Mouse (Mus musculus) hindbrain, embryonic 10.5 days (tissue): ENCODE measurements around the gene Olfr832. TPM values are rescaled to one million over a fixed set of nuclear protein-coding genes. Genes with fewer than 3 reads are reported as not detected.
"Not testable (repeated sequence)": the region's sequence is repeated elsewhere in the genome, so short reads cannot be mapped to it uniquely, and the experiment has no call there.

Experiments
- DNase-seq: peaks from one replicate; pipeline ENCODE4 v3.0.0-alpha.2; 2017; ENCODE audit warnings: low spot score
- H3K27ac ChIP-seq: fragments of 300-500 bp; sonication (generic); 2 replicates; pipeline ENCODE4 v1.5.1; 2016; ENCODE audit warnings: mild to moderate bottlenecking, moderate library complexity
- H3K27me3 ChIP-seq: fragments of 300-500 bp; sonication (generic); 2 replicates; pipeline ENCODE4 v1.6.1; 2016; ENCODE audit warnings: mild to moderate bottlenecking; ENCODE audit not compliant: poor library complexity, insufficient read depth, severe bottlenecking
- H3K36me3 ChIP-seq: fragments of 300-500 bp; sonication (generic); 2 replicates; pipeline ENCODE4 v1.6.1; 2016; ENCODE audit warnings: mild to moderate bottlenecking, moderate library complexity
- H3K4me1 ChIP-seq: fragments of 300-500 bp; sonication (generic); replicated peaks from 2 replicates; pipeline ENCODE4 v1.6.1; 2016; ENCODE audit warnings: mild to moderate bottlenecking
- H3K4me3 ChIP-seq: fragments of 300-500 bp; sonication (generic); 2 replicates; pipeline ENCODE4 v1.5.1; 2016; ENCODE audit warnings: mild to moderate bottlenecking, moderate library complexity
- H3K9me3 ChIP-seq: fragments of 300-500 bp; sonication (generic); 2 replicates; pipeline ENCODE4 v1.6.1; 2016; ENCODE audit warnings: mild to moderate bottlenecking, moderate library complexity
- WGBS: fragments of 180-500 bp; shearing (Covaris S2); methylation state at CpG from one replicate; pipeline ENCODE4 v1.1.7; 2016; 5-methylcytosine and 5-hydroxymethylcytosine counted together
- polyA plus RNA-seq: library from polyadenylated mRNA; unstranded; fragments of >200 nt; fragmentation: Nextera tagmentation; extraction: Ambion mirVana; gene quantifications from 2 replicates; pipeline ENCODE4 v1.2.1, GENCODE M21; 2016

Gene Olfr832
- polyA plus RNA-seq, result not detected in 2 replicates

DNA sequence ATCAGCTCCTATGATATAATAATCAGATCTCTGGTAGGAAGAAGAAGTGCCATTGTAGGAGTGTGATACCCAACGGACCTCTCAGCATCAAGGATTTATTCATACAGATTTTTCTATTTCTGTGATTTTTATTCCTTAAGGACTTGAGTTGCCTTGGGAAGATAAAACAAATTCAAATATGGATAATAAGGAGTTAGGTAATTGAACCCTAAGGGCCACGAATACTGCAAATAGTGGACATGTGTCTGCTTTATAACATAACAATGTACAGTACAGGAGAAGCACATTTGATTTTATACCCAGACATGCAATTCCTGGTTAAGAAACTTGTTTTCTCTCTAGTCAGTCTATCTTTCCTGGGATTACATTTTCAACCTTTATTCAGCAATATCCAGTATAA is at the start of gene Olfr832:
Gene Olfr832 (plus strand): TSS at position 301 of the 400 bp plus-strand sequence.
- DNase-seq, H3K27me3 ChIP-seq, H3K4me3 ChIP-seq, H3K4me1 ChIP-seq, H3K36me3 ChIP-seq, H3K27ac ChIP-seq, H3K9me3 ChIP-seq: not testable (repeated sequence)
- WGBS, result 87% methylated on average over 2 of the region's 2 CpGs

DNA sequence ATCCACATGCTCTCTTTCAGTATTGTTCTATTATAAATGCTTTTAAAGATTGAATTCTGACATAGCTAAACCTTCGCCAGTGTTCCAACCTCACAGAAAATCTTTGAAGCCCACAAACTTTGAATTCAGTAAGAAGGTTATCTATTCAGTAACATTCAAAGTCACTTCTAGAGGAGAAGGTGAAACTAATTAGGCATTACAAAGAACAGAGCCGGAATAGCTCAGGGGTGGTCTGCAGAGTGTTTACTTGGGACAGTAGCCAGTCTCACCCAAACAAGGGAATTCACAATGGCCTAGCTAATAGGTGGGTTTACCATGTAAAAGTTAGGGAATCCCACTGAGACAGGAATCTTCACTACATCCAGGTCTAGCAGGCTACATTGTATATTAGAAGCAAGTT is 29.2 kb upstream of the Olfr832 start:
- H3K36me3 ChIP-seq, H3K27ac ChIP-seq, H3K27me3 ChIP-seq, H3K4me1 ChIP-seq, H3K4me3 ChIP-seq, DNase-seq, H3K9me3 ChIP-seq: not testable (repeated sequence)
- 76% methylated on average over 2 of the region's 2 CpGs for WGBS

DNA sequence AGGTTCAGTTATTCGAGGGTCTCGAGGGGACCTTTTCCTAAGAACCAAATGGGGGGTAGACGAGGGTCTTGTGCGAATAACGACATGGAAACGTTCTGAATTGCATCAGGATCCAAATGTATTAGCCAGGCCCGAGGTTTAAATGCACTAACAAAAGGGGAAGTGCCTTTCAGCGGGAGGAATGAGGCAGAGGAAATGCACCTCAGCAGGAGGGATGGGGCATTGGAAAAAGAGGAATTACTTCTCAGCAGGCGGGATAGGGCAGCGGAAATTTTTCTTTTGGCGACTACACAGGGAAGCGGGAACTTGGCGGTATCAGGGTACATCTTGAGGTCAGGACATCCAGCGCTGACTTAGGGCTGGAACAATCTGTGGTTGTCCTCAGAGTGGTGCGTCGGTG is 9.0 kb upstream of the Olfr832 start:
- not testable (repeated sequence) for H3K27me3 ChIP-seq, DNase-seq, H3K36me3 ChIP-seq, H3K27ac ChIP-seq, H3K4me1 ChIP-seq, H3K4me3 ChIP-seq
- 91% methylated on average over 16 of the region's 16 CpGs for WGBS
- H3K9me3 ChIP-seq, result 0 out of 2 replicates have a peak, but pooled peaks cover 16% of the 10 kb centered on the region

DNA sequence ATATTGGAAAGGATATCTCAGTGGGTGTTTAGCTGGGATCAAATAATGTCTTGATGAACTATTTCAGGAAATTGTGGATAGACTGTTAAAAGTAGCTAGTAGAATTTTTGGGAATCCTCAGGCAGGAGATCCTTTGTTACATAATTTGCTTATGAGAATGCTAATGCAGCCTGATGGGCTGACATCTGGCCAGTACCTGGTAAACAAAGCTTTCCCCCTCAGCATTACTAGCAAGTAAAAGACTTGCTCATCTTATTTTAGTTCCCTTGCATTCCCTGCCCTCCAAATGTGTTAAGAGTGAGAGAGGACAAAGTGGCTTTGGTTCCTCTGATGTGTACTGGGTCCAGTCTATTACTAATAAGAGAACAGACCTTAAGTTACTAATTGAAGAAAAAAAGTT is 25.1 kb downstream of the Olfr832 start:
- Histone ChIP-seq H3K4me1 (no peaks in the 10 kb centered on the region), H3K36me3 (no peaks in the 10 kb centered on the region), H3K9me3 (peaks cover 7% of the 10 kb centered on the region; the same call in 1 of the 2 replicates), H3K4me3 (no peak overlapping the region), H3K27ac (no peak overlapping the region), H3K27me3 (no peaks in the 10 kb centered on the region)
- DNase-seq, result no peak

DNA sequence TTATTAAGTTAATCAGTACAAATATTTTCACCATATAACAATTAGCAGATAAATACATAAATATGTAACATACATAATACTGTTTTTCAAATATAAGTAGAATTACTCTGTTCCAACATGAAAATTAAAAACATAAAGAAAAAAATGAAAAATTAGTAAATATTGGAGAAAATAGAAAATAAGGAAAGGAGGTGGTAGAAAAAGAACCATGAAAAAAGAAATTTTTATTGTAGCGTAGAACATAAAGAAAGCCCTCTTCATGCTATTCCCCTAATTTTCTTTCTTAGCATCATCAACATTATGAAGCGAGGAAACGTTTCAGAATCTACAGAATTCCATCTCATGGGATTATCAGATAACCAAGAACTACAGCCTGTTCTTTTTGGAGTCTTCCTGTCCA is 50.8 kb downstream of the Olfr832 start, which contains the start of gene Olfr834:
Gene Olfr834 (plus strand): TSS at position 301 of the 400 bp plus-strand sequence.
- no peaks in the 10 kb centered on the region for H3K36me3 ChIP-seq
- H3K4me3 ChIP-seq, result no peak within 1 kb of the TSS
- no peak within 1 kb of the TSS for H3K27ac ChIP-seq
- no peak for DNase-seq
- peaks cover 6% of the 10 kb centered on the region; the same call in 1 of the 2 replicates for H3K9me3 ChIP-seq
- 83% methylated on average over 3 of the region's 3 CpGs for WGBS
- no peaks in the 10 kb centered on the region for H3K27me3 ChIP-seq
- H3K4me1 ChIP-seq, result no peaks in the 10 kb centered on the region

Other genes with a start within 250 kb of the Olfr832 start
- not detected in 2 replicates for gene Olfr24, start 173.1 kb upstream of the Olfr832 start, polyA plus RNA-seq
- not detected in 2 replicates for gene Olfr828, start 117.6 kb upstream of the Olfr832 start, polyA plus RNA-seq
- not detected in 2 replicates for gene Olfr829, start 82.2 kb upstream of the Olfr832 start, polyA plus RNA-seq
- not detected in 2 replicates for gene Olfr830, start 62.4 kb upstream of the Olfr832 start, polyA plus RNA-seq
- not detected in 2 replicates for gene Olfr834, start 50.9 kb downstream of the Olfr832 start, polyA plus RNA-seq
- gene Olfr835, start 95.6 kb downstream of the Olfr832 start, polyA plus RNA-seq, result not detected in 2 replicates
- gene Olfr836, start 183.3 kb downstream of the Olfr832 start, polyA plus RNA-seq, result not detected in 2 replicates
- gene Olfr837, start 199.2 kb downstream of the Olfr832 start, polyA plus RNA-seq, result not detected in 2 replicates
- not detected in 2 replicates for gene Olfr839-ps1, start 240.2 kb downstream of the Olfr832 start, polyA plus RNA-seq